Mouse (Mus musculus) urinary bladder, postnatal 4 days (tissue): ENCODE results near the gene Scgb1b2.

ENCODE experiments used
- DNase-seq, 2 experiments: peaks; one replicate each; pipeline ENCODE4 v3.0.0; 2021 to 2022; ENCODE audit warnings: low spot score in 2 of 2

The Scgb1b2 gene

DNA sequence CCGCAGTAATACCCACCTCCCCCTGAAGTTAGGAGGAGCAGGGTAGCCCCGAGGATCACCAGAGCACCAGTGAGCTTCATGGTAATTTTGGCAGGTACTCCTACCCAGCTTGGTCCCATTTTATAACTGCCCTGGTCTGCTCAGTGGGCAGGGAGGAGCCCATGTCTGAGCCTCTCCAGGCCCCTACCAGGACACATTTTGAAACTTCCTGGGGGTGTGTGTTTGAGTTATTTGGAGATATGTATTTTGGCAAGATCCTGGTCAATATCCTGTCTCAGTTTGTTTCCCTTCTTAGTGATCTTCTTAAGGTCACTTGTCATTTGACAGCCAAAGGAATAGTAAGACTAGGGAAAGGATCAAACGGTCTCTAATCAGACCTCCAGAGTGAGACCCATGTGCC is at the start of gene Scgb1b2:
TSS of gene Scgb1b2 (minus strand) at position 101 of the 400 bp plus-strand sequence.
- no peak for DNase-seq

DNA sequence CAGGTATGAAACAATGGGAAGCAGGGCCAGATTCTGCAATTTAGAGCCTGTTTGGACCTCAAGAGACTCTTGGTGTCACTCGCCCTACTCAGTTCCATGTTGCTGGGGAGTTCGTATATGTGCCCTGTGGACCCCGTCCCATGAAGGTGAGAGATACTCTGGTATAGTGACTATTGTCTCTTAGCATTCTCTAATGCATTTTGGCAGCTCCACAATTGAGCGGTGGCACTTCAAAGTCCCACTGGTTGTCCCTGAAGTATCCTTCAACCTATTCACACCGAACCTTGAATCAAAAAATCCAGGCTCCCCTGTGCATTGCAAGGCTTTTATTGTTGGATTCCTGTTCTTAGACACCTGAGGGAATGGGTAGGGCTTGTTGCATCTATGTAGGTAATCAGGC is 1.4 kb downstream of the Scgb1b2 start, which contains the start of gene Scgb2b2:
TSS of gene Scgb2b2 (plus strand) at position 301 of the 400 bp plus-strand sequence.
- DNase-seq: no peak
